Mouse (Mus musculus): ENCODE data around the gene Htr1d. TPM values are rescaled to one million over a fixed set of nuclear protein-coding genes. Genes with fewer than 3 reads are reported as not detected.

The Htr1d gene
- 0.16 and 0.62 TPM in 2 replicates for polyA plus RNA-seq (2021; fragmentation: Nextera tagmentation)
- long read RNA-seq, experiment 1, partial matches to known transcripts: 0 of 1 reads
- long read RNA-seq, experiment 1, other reads (novel, unspliced or antisense): 1 of 1 reads
- long read RNA-seq, experiment 2, partial matches to known transcripts: 0 of 1 reads
- long read RNA-seq, experiment 2, other reads (novel, unspliced or antisense): 0 of 1 reads

DNA sequence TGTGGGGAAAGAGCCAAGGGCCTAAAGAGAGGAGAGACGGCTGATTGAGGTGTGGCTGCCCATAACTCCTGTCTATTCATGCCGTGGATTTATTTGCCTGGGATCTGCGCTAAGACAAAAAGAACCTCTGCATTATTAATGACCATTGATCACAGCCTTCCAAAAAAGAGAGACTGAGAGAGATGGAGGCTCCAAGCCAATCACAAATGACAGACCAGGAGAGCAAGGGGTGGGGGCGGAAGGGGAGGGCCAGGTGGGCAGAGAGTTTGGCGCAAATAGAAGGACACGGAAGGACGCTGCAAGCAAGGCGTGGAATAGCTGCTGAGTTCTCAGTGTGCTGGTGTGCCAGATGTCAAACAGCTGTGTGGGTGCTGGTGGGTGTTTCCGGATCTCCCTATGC lies at the start of gene Htr1d:
Htr1d (plus strand) TSS at position 301 of the 400 bp plus-strand sequence.

GRCm38 (mm10) chr4:136462086-136462838 lies 38.9 kb downstream of the Htr1d start, which contains the start of gene 6030445D17Rik:
Gene 6030445D17Rik (plus strand): TSS chr4:136462250.

GRCm38 (mm10) chr4:136469371-136469903 lies 46.1 kb downstream of the Htr1d start, which contains the start of gene Luzp1:
Gene Luzp1 (plus strand): TSS chr4:136469761.

Other genes with a start within 250 kb of the Htr1d start
- gene Asap3, start 217.2 kb upstream of the Htr1d start, polyA plus RNA-seq (2021; fragmentation: Nextera tagmentation): 0.44 TPM in 2 replicates
- gene Tcea3, start 175.8 kb upstream of the Htr1d start, polyA plus RNA-seq (2021; fragmentation: Nextera tagmentation): 1.3 and 4.7 TPM in 2 replicates
- gene Zfp46, start 138.8 kb upstream of the Htr1d start, polyA plus RNA-seq (2021; fragmentation: Nextera tagmentation): 8.8 and 9.9 TPM in 2 replicates
- gene Hnrnpr, start 112.6 kb upstream of the Htr1d start, polyA plus RNA-seq (2021; fragmentation: Nextera tagmentation): 79.1 and 84.7 TPM in 2 replicates
- 0.19 and 0.25 TPM in 2 replicates for gene 6030445D17Rik, start 38.7 kb downstream of the Htr1d start, polyA plus RNA-seq (2021; fragmentation: Nextera tagmentation)
- gene Luzp1, start 46.2 kb downstream of the Htr1d start, polyA plus RNA-seq (2021; fragmentation: Nextera tagmentation): 75.5 and 81.9 TPM in 2 replicates
- 6.9 and 8.9 TPM in 2 replicates for gene Kdm1a, start 179.2 kb downstream of the Htr1d start, polyA plus RNA-seq (2021; fragmentation: Nextera tagmentation)
- not detected in 2 replicates for gene Tex46, start 186.9 kb downstream of the Htr1d start, polyA plus RNA-seq (2021; fragmentation: Nextera tagmentation)
- not detected in 2 replicates for gene Lactbl1, start 199.1 kb downstream of the Htr1d start, polyA plus RNA-seq (2021; fragmentation: Nextera tagmentation)